Comparison of ENCODE assay signal across 9 mouse cellular contexts in genomic region chr3:89388901-89389740, GRCm38 (mm10). TPM values are rescaled to one million over a fixed set of nuclear protein-coding genes. Genes with fewer than 3 reads are reported as not detected.
DNase-seq lines count a peak whose midpoint lies in the region; ATAC-seq and TF ChIP-seq lines count a peak whose summit lies in the region.
"Had no signal": no experiment of that assay in that cellular context is flagged by ENCODE, and none has a peak within 500 bp of the region (broad histone marks: within the 10 kb centered on the region; RNA-seq: fewer than 3 reads in every experiment).

No protein-coding gene starts in this region.

- peak in 1 of 2 experiments; percentile 46 for DNase-seq in heart, adult 2 months
- no peak for DNase-seq in heart, postnatal 4 days
- DNase-seq in 3T3-L1 (ENCODE audit: low read depth, low spot score): peak; percentile 46
- DNase-seq in R1 (ENCODE audit: low read depth, low spot score): peak; percentile 62
- peak; percentile 89 for DNase-seq in induced T-regulatory cell, adult 2 months (ENCODE audit: low read depth)
- peak; percentile 59 for DNase-seq in retina, postnatal 1 day
- no peak for DNase-seq in gastrocnemius, postnatal 25 days

- no peaks in the 10 kb centered on the region for H3K36me3 ChIP-seq in heart, adult 2 months (ENCODE audit: control insufficient read depth, insufficient read depth, low read length)
- H3K36me3 ChIP-seq: heart, embryonic 13.5 days had no signal

- H3K27ac ChIP-seq in heart, adult 2 months: peak overlapping the region; percentile 94

- intact Hi-C loops in heart, adult 2 months (cut with DNase I): no loop called here

- H3K9ac ChIP-seq in heart, adult 2 months (ENCODE audit: low read depth, low read length): no peak overlapping the region

- no peak for TF ChIP-seq CTCF in heart, adult 2 months (IDR thresholded peaks at IDR 0.05)

- no peaks in the 10 kb centered on the region for H3K27me3 ChIP-seq in heart, adult 2 months (ENCODE audit: control insufficient read depth, insufficient read depth, low read length)
- H3K27me3 ChIP-seq: heart, embryonic 13.5 days had no signal

- no peaks in the 10 kb centered on the region; the same call in 1 of the 2 replicates for H3K79me2 ChIP-seq in heart, adult 2 months (replicated peaks; ENCODE audit: control insufficient read depth, insufficient read depth, low read length)

- no peak overlapping the region for H3K4me3 ChIP-seq in heart, adult 2 months
- H3K4me3 ChIP-seq: heart, embryonic 13.5 days had no signal

- no peak for TF ChIP-seq EP300 in heart, adult 2 months (IDR thresholded peaks at IDR 0.05; ENCODE audit: insufficient read depth, low read depth, low read length)

- peaks cover 13% of the 10 kb centered on the region for H3K4me1 ChIP-seq in heart, adult 2 months (ENCODE audit: control insufficient read depth, insufficient read depth, low read length)

- ATAC-seq in megakaryocyte-erythroid progenitor cell, adult 5-6 weeks (replicated peaks; ENCODE audit: low FRiP score, low TSS enrichment, poor library complexity, severe bottlenecking): no peak

- WGBS in heart, adult 2 months: 45% methylated on average over 6 of the region's 6 CpGs

- TF ChIP-seq POLR2A in heart, adult 2 months (IDR thresholded peaks at IDR 0.05; ENCODE audit: insufficient read depth, low read depth, low read length): no peak

RNA-seq across cellular contexts. Expression of gene Zbtb7b, which starts 5.5 kb away (rescaled TPM):
- 10 to 100 TPM; 20.5 to 23.4 TPM for total RNA-seq in heart, adult 2 months (2021)
- polyA plus RNA-seq in heart, adult 2 months (2012; rRNA removed): 21.5 and 21.9 TPM in 2 replicates
- total RNA-seq in heart, postnatal 4 days (2021): 10 to 100 TPM; 13.8 to 15.1 TPM
- total RNA-seq in gastrocnemius, postnatal 25 days (2021): 10 to 100 TPM; 23.0 to 23.7 TPM
- 5.0 and 6.6 TPM in 2 replicates for total RNA-seq in megakaryocyte-erythroid progenitor cell, adult 5-6 weeks (2014; fragmentation: Nextera tagmentation)
- total RNA-seq in megakaryocyte-erythroid progenitor cell, adult 5-6 weeks (2017): 7.3 and 11.5 TPM in 2 replicates

RNA-seq across cellular contexts. Expression of gene Lenep, which starts 13.5 kb away (rescaled TPM):
- not detected for total RNA-seq in heart, adult 2 months (2021)
- polyA plus RNA-seq in heart, adult 2 months (2012; rRNA removed): 2.1 and 5.4 TPM in 2 replicates
- total RNA-seq in heart, postnatal 4 days (2021): under 1 TPM in 1 of 2 experiments, not detected in 1; 0.68 TPM
- 1 to 10 TPM in 1 of 2 experiments, not detected in 1; 1.2 TPM for total RNA-seq in gastrocnemius, postnatal 25 days (2021)
- total RNA-seq in megakaryocyte-erythroid progenitor cell, adult 5-6 weeks (2014; fragmentation: Nextera tagmentation): 3.5 and 3.6 TPM in 2 replicates
- total RNA-seq in megakaryocyte-erythroid progenitor cell, adult 5-6 weeks (2017): not detected in 2 replicates
- polyA plus RNA-seq: heart, embryonic 13.5 days had no signal

RNA-seq across cellular contexts. Expression of gene Flad1, which starts 22.5 kb away (rescaled TPM):
- total RNA-seq in heart, adult 2 months (2021): 10 to 100 TPM; 56.1 to 59.7 TPM
- 81.3 and 89.8 TPM in 2 replicates for polyA plus RNA-seq in heart, adult 2 months (2012; rRNA removed)
- 10 to 100 TPM; 30.7 to 33.0 TPM for total RNA-seq in heart, postnatal 4 days (2021)
- 10 to 100 TPM; 43.3 to 44.5 TPM for total RNA-seq in gastrocnemius, postnatal 25 days (2021)
- total RNA-seq in megakaryocyte-erythroid progenitor cell, adult 5-6 weeks (2014; fragmentation: Nextera tagmentation): 24.8 and 27.7 TPM in 2 replicates
- 10.7 and 12.6 TPM in 2 replicates for total RNA-seq in megakaryocyte-erythroid progenitor cell, adult 5-6 weeks (2017)

RNA-seq across cellular contexts. Expression of gene Dcst1, which starts 24.1 kb away (rescaled TPM):
- total RNA-seq in heart, adult 2 months (2021): not detected
- 0.18 and 0.23 TPM in 2 replicates for polyA plus RNA-seq in heart, adult 2 months (2012; rRNA removed)
- under 1 TPM; 0.21 to 0.72 TPM for total RNA-seq in heart, postnatal 4 days (2021)
- not detected for total RNA-seq in gastrocnemius, postnatal 25 days (2021)
- not detected in 2 replicates for total RNA-seq in megakaryocyte-erythroid progenitor cell, adult 5-6 weeks (2014; fragmentation: Nextera tagmentation)
- not detected in 2 replicates for total RNA-seq in megakaryocyte-erythroid progenitor cell, adult 5-6 weeks (2017)

RNA-seq across cellular contexts. Expression of gene Dcst2, which starts 27.3 kb away (rescaled TPM):
- total RNA-seq in heart, adult 2 months (2021): not detected
- polyA plus RNA-seq in heart, adult 2 months (2012; rRNA removed): 0.09 and 0.35 TPM in 2 replicates
- under 1 TPM; 0.14 to 0.23 TPM for total RNA-seq in heart, postnatal 4 days (2021)
- total RNA-seq in gastrocnemius, postnatal 25 days (2021): not detected
- not detected in 2 replicates for total RNA-seq in megakaryocyte-erythroid progenitor cell, adult 5-6 weeks (2014; fragmentation: Nextera tagmentation)
- not detected in 2 replicates for total RNA-seq in megakaryocyte-erythroid progenitor cell, adult 5-6 weeks (2017)
- polyA plus RNA-seq: heart, embryonic 13.5 days had no signal

Comparison
In these comparisons a context has a peak if more than half of its experiments do, and no peak if none do; other contexts are left out.
1. DNase-seq: peak in 3T3-L1 (single experiment), R1 (single experiment), induced T-regulatory cell, adult 2 months (single experiment) and retina, postnatal 1 day (single experiment); none in heart, postnatal 4 days (single experiment) and gastrocnemius, postnatal 25 days (single experiment).